Mouse (Mus musculus) spleen, postnatal 4 days (tissue): ENCODE results near the gene Olfr353.

Experiments
- DNase-seq, 2 experiments: peaks; one replicate each; pipeline ENCODE4 v3.0.0; 2022; ENCODE audit warnings: low spot score in 2 of 2

The Olfr353 gene

GRCm38 (mm10) chr2:36892836-36893235 is at the start of gene Olfr353:
Olfr353 (minus strand) TSS chr2:36892936.
- DNase-seq = no peak

- no peak for DNase-seq
Observed at GRCm38 (mm10) chr2:36936821-36937220, 44.1 kb upstream of the Olfr353 start, which contains the start of gene Olfr356. Olfr356 (plus strand) TSS chr2:36937121.

DNA sequence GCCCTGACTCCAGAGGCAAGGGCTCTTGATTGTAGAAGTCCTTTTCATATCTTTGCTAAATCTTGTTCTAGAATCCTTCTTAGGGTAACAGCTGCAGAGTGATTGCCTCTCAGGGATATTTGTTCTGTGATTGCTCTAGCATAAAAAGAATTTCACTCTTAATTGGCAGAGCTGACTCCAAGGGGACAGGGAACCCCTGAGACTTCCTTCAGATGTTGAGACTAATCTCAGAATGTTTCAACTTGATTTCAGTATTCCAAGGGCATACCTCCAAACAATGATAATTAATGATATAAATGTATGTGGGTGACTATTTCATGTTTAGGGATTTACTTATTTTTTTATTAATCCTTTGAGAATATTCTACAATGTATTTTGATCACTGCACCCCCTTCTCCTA is 36.1 kb upstream of the Olfr353 start, which contains the start of gene Olfr355:
Gene Olfr355, minus strand, starts transcription at position 101 of the 400 bp plus-strand sequence.
- DNase-seq = no peak

DNA sequence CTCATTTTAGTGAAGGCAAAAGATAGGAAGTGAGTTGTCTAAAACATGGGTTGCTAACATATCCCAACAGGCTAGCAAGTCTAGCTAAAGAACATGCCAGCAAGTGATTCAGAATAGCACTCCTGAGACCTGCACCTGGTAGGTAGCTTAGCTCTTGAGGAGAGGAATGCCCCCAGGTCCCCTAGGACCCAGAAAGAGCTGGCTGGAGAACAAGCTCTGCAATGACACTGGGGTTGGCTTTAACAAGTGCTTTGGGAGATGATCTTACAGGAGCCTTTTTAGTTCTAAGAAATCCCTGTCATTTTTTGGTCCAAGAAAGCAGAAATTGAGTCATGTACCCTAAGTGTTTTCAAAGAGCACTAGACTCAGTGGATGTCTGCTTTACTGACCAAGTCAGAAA is 12.6 kb upstream of the Olfr353 start, which contains the start of gene Olfr354:
Gene Olfr354, plus strand, starts transcription at position 301 of the 400 bp plus-strand sequence.
- no peak for DNase-seq

DNA sequence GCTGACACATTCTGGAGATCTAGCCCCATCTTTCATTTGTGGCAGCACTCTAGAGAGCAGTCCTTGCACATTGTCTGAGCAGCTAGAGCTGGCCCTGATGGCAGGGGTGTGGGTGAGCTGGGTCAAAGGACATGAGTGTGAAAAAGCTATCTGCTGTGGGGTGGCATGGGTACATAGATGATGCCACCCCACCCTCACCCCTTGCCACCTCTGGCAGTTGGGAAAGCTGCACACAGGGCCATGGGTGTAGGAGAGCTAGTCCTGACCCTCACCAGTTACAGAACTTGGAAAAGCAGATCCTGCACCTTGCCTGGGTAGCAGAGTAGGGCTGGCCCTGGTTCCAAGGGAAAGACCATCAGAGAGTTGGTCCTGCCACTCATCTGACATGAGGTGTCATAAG is 4.4 kb upstream of the Olfr353 start:
- DNase-seq = no peak

DNA sequence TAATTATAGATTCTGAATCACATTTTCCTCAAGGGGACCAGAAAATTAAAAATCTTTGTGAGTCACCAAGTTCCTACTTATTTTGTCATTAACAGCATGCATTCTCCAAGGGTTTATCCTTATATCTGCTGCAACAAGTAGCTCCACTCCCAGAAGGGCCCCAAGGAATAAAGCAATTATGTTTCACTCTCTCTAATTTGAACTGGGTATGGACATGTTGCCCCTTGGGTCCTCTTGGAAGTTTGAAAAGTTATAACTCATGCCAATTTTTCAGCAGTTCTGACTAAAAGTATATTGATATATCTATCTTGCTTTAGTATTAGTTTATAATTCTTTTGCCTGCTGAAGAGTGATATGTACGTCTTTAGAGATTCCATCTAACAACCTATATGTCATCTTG is 24.6 kb downstream of the Olfr353 start, which contains the start of gene Olfr352:
Gene Olfr352, plus strand, starts transcription at position 301 of the 400 bp plus-strand sequence.
- DNase-seq = no peak

DNA sequence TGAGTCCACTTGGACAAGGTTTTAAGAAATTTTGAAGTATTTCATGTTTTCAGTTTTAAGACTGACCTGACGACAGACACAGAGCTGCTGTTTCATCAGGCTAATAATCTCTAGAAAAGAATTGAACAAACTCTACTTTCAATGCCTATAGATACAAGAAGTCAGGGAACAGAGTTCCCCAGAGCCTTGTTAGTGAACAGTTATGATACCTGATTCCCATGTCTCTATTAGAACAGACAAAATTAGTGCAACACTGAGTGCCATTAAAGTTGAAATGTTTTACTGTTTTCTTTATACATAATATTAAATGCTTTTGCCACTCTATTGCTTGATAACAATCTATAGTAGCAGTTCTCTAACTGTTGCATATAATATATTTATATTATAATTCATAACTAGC is 30.2 kb downstream of the Olfr353 start, which contains the start of gene Olfr351:
Gene Olfr351, minus strand, starts transcription at position 101 of the 400 bp plus-strand sequence.
- no peak for DNase-seq

DNA sequence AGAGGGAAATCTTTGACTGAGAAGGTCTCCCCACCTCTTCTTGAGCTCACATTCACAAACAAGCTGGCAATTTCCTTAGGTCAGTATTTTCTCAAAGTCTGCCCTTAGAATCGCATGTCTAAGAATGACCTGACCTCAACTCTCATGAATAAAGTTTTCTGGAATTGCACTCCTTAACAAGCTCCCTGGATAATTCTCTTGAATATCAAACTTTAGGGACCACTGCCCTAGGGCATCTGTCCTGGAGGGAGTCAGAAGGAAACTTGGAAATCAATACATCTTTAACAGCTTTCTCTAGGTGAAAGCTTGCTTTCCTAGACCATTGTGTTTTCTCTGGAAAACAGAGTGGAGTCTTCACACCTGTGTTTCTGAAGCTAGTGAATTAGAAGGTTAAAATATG is 46.7 kb downstream of the Olfr353 start, which contains the start of gene Olfr350:
Gene Olfr350, plus strand, starts transcription at position 301 of the 400 bp plus-strand sequence.
- DNase-seq = no peak
